8 mouse cellular contexts compared by ENCODE assay signal in genomic region chr2:165486881-165487535, GRCm38 (mm10). TPM values are rescaled to one million over a fixed set of nuclear protein-coding genes. Genes with fewer than 3 reads are reported as not detected.
A peak's percentile ranks its signal among the peaks of the same experiment; 100 is the strongest.
DNase-seq lines count a peak whose midpoint lies in the region; ATAC-seq and TF ChIP-seq lines count a peak whose summit lies in the region.

No protein-coding gene starts in this region.

- no peak for TF ChIP-seq EP300 in liver, postnatal 0 days (IDR thresholded peaks at IDR 0.05; ENCODE audit: low read depth)

- peak overlapping the region; percentile 44; the same call in 1 of the 2 replicates for H3K9ac ChIP-seq in heart, embryonic 13.5 days
- no peak overlapping the region for H3K9ac ChIP-seq in kidney, embryonic 15.5 days
- no peak overlapping the region for H3K9ac ChIP-seq in liver, postnatal 0 days (replicated peaks)
- H3K9ac ChIP-seq in neural tube, embryonic 15.5 days (replicated peaks): no peak overlapping the region

- no peaks in the 10 kb centered on the region for H3K9me3 ChIP-seq in heart, embryonic 13.5 days
- H3K9me3 ChIP-seq in kidney, embryonic 15.5 days (replicated peaks): no peaks in the 10 kb centered on the region
- H3K9me3 ChIP-seq in liver, postnatal 0 days (ENCODE audit: low read length): no peaks in the 10 kb centered on the region
- H3K9me3 ChIP-seq in neural tube, embryonic 15.5 days (replicated peaks): no peaks in the 10 kb centered on the region

- ATAC-seq in common myeloid progenitor, adult 5-6 weeks (replicated peaks; ENCODE audit: low read depth, poor library complexity, severe bottlenecking): peak; percentile 64
- ATAC-seq in heart, embryonic 13.5 days (ENCODE audit: extremely low read depth, insufficient number of reproducible peaks, low FRiP score, low TSS enrichment): no peak
- 0 out of 2 replicates have a peak, but pooled peaks have one; percentile 37 for ATAC-seq in kidney, embryonic 15.5 days (replicated peaks; ENCODE audit: low FRiP score)
- peak; percentile 59 for ATAC-seq in liver, postnatal 0 days
- ATAC-seq in neural tube, embryonic 15.5 days (ENCODE audit: low FRiP score): peak; percentile 77

- 21% methylated on average over 8 of the region's 8 CpGs for WGBS in heart, embryonic 13.5 days
- WGBS in kidney, embryonic 15.5 days: 20% methylated on average over 8 of the region's 8 CpGs
- WGBS in liver, postnatal 0 days (ENCODE audit: insufficient replicate concordance): 13% methylated on average over 8 of the region's 8 CpGs
- WGBS in neural tube, embryonic 15.5 days: 29% methylated on average over 8 of the region's 8 CpGs

- peaks cover 16% of the 10 kb centered on the region for H3K4me1 ChIP-seq in heart, embryonic 13.5 days
- peaks cover 10% of the 10 kb centered on the region for H3K4me1 ChIP-seq in kidney, embryonic 15.5 days
- H3K4me1 ChIP-seq in liver, postnatal 0 days (ENCODE audit: insufficient read depth): 0 out of 2 replicates have a peak, but pooled peaks cover under 1% of the 10 kb centered on the region
- H3K4me1 ChIP-seq in neural tube, embryonic 15.5 days: peaks cover 15% of the 10 kb centered on the region

- 0 out of 2 replicates have a peak overlapping the region, but pooled peaks have one; percentile 9 for H3K4me2 ChIP-seq in heart, embryonic 13.5 days
- no peak overlapping the region for H3K4me2 ChIP-seq in kidney, embryonic 15.5 days
- no peak overlapping the region for H3K4me2 ChIP-seq in liver, postnatal 0 days (ENCODE audit: low read depth, low read length)
- H3K4me2 ChIP-seq in neural tube, embryonic 15.5 days: no peak overlapping the region

- H3K36me3 ChIP-seq in heart, embryonic 13.5 days: peaks cover 27% of the 10 kb centered on the region
- peaks cover 28% of the 10 kb centered on the region for H3K36me3 ChIP-seq in kidney, embryonic 15.5 days
- H3K36me3 ChIP-seq in liver, postnatal 0 days (replicated peaks; ENCODE audit: insufficient read depth, low read length): peaks cover 8% of the 10 kb centered on the region
- peaks cover 26% of the 10 kb centered on the region for H3K36me3 ChIP-seq in neural tube, embryonic 15.5 days

- no peaks in the 10 kb centered on the region for H3K27me3 ChIP-seq in heart, embryonic 13.5 days (replicated peaks)
- H3K27me3 ChIP-seq in kidney, embryonic 15.5 days: no peaks in the 10 kb centered on the region
- no peaks in the 10 kb centered on the region for H3K27me3 ChIP-seq in liver, postnatal 0 days (ENCODE audit: insufficient read depth, low read length)
- H3K27me3 ChIP-seq in neural tube, embryonic 15.5 days (replicated peaks): no peaks in the 10 kb centered on the region

- peak; percentile 55 to 57 for DNase-seq in B cell, adult 2 months
- peak; percentile 52 for DNase-seq in Muller cell, postnatal 12 days (ENCODE audit: inconsistent ontology term)
- DNase-seq in liver, postnatal 0 days: peak; percentile 66
- DNase-seq in thymus, postnatal 4 days: peak; percentile 83

- TF ChIP-seq CTCF in liver, postnatal 0 days (IDR thresholded peaks at IDR 0.05; ENCODE audit: low read depth): peak; percentile 91

- H3K4me3 ChIP-seq in heart, embryonic 13.5 days: no peak overlapping the region
- no peak overlapping the region for H3K4me3 ChIP-seq in kidney, embryonic 15.5 days (replicated peaks)
- H3K4me3 ChIP-seq in liver, postnatal 0 days (ENCODE audit: low read depth, low read length): no peak overlapping the region
- no peak overlapping the region for H3K4me3 ChIP-seq in neural tube, embryonic 15.5 days (replicated peaks)

- no peak overlapping the region for H3K27ac ChIP-seq in heart, embryonic 13.5 days (replicated peaks)
- H3K27ac ChIP-seq in kidney, embryonic 15.5 days: no peak overlapping the region
- H3K27ac ChIP-seq in liver, postnatal 0 days (ENCODE audit: low read depth): no peak overlapping the region
- H3K27ac ChIP-seq in neural tube, embryonic 15.5 days (replicated peaks): no peak overlapping the region; the same call in 1 of the 2 replicates

RNA-seq across cellular contexts. Expression of gene Trp53rka, which starts 6.1 kb away (rescaled TPM):
- total RNA-seq in common myeloid progenitor, adult 5-6 weeks (2017): 6.4 and 12.4 TPM in 2 replicates
- 21.0 and 23.2 TPM in 2 replicates for polyA plus RNA-seq in heart, embryonic 13.5 days (2015; fragmentation: Nextera tagmentation; extraction: Ambion mirVana)
- polyA plus RNA-seq in kidney, embryonic 15.5 days (2015; fragmentation: Nextera tagmentation; extraction: Ambion mirVana): 36.3 and 37.2 TPM in 2 replicates
- polyA plus RNA-seq in liver, postnatal 0 days (2015; fragmentation: Nextera tagmentation; extraction: Ambion mirVana): 8.8 and 9.1 TPM in 2 replicates
- 34.0 and 35.5 TPM in 2 replicates for polyA plus RNA-seq in neural tube, embryonic 15.5 days (2015; fragmentation: Nextera tagmentation; extraction: Ambion mirVana)

RNA-seq across cellular contexts. Expression of gene Slc13a3, which starts 14.0 kb away (rescaled TPM):
- not detected in 2 replicates for total RNA-seq in common myeloid progenitor, adult 5-6 weeks (2017)
- 0.18 and 0.23 TPM in 2 replicates for polyA plus RNA-seq in heart, embryonic 13.5 days (2015; fragmentation: Nextera tagmentation; extraction: Ambion mirVana)
- polyA plus RNA-seq in kidney, embryonic 15.5 days (2015; fragmentation: Nextera tagmentation; extraction: Ambion mirVana): 2.6 and 3.4 TPM in 2 replicates
- polyA plus RNA-seq in liver, postnatal 0 days (2015; fragmentation: Nextera tagmentation; extraction: Ambion mirVana): 46.2 and 49.5 TPM in 2 replicates
- 2.8 and 3.5 TPM in 2 replicates for polyA plus RNA-seq in neural tube, embryonic 15.5 days (2015; fragmentation: Nextera tagmentation; extraction: Ambion mirVana)

RNA-seq across cellular contexts. Expression of gene Slc2a10, which starts 16.6 kb away (rescaled TPM):
- 0.15 and 0.64 TPM in 2 replicates for total RNA-seq in common myeloid progenitor, adult 5-6 weeks (2017)
- 5.5 and 5.6 TPM in 2 replicates for polyA plus RNA-seq in heart, embryonic 13.5 days (2015; fragmentation: Nextera tagmentation; extraction: Ambion mirVana)
- polyA plus RNA-seq in kidney, embryonic 15.5 days (2015; fragmentation: Nextera tagmentation; extraction: Ambion mirVana): 6.9 and 7.2 TPM in 2 replicates
- 0.13 and 0.34 TPM in 2 replicates for polyA plus RNA-seq in liver, postnatal 0 days (2015; fragmentation: Nextera tagmentation; extraction: Ambion mirVana)
- polyA plus RNA-seq in neural tube, embryonic 15.5 days (2015; fragmentation: Nextera tagmentation; extraction: Ambion mirVana): 2.3 and 2.6 TPM in 2 replicates

Comparison
In these comparisons a context has a peak if more than half of its experiments do, and no peak if none do; other contexts are left out.
1. RNA of gene Slc13a3, which starts 14.0 kb away (polyA plus RNA-seq): 46.2 to 49.5 TPM in liver, postnatal 0 days; 2.8 to 3.5 TPM in neural tube, embryonic 15.5 days, 2.6 to 3.4 TPM in kidney, embryonic 15.5 days and 0.18 to 0.23 TPM in heart, embryonic 13.5 days; every median in the first group is over 10 times any median in the second.
2. Peak in every context shown above with its lines, with median percentiles within 50 percentile points of each other: DNase-seq.